Mouse (Mus musculus) neural tube, embryonic 10.5 days (tissue): ENCODE measurements around the gene Auts2.
A peak's percentile ranks its signal among the peaks of the same experiment; 100 is the strongest.

Source experiments
- DNase-seq: peaks from one replicate; pipeline ENCODE4 v3.0.0-alpha.2; 2017; ENCODE audit warnings: low spot score; ENCODE audit errors: extremely low spot score

Gene Auts2

GRCm38 (mm10) chr5:131750330-131750729, 792.8 kb downstream of the Auts2 start:
- DNase-seq = no peak

GRCm38 (mm10) chr5:131749211-131749610, 793.9 kb downstream of the Auts2 start:
- DNase-seq = no peak

GRCm38 (mm10) chr5:131743069-131743468, 800.1 kb downstream of the Auts2 start:
- DNase-seq = no peak

GRCm38 (mm10) chr5:131737476-131737875, 805.7 kb downstream of the Auts2 start:
- DNase-seq = no peak

GRCm38 (mm10) chr5:131733324-131733660, 809.9 kb downstream of the Auts2 start:
- DNase-seq = peak; percentile 34

- no peak for DNase-seq
Observed at GRCm38 (mm10) chr5:131732631-131733323, 810.4 kb downstream of the Auts2 start.

GRCm38 (mm10) chr5:131729456-131729855, 813.7 kb downstream of the Auts2 start:
- no peak for DNase-seq

- DNase-seq = no peak
Observed at GRCm38 (mm10) chr5:131727909-131728308, 815.2 kb downstream of the Auts2 start.

GRCm38 (mm10) chr5:131724508-131724907, 818.6 kb downstream of the Auts2 start:
- no peak for DNase-seq

GRCm38 (mm10) chr5:131722791-131723190, 820.4 kb downstream of the Auts2 start:
- no peak for DNase-seq

GRCm38 (mm10) chr5:131722361-131722760, 820.8 kb downstream of the Auts2 start:
- DNase-seq = no peak

GRCm38 (mm10) chr5:131718013-131718412, 825.1 kb downstream of the Auts2 start:
- no peak for DNase-seq

GRCm38 (mm10) chr5:131717359-131717965, 825.7 kb downstream of the Auts2 start:
- no peak for DNase-seq

- DNase-seq = no peak
Observed at GRCm38 (mm10) chr5:131714979-131715378, 828.2 kb downstream of the Auts2 start.

- no peak for DNase-seq
Observed at GRCm38 (mm10) chr5:131712441-131712840, 830.7 kb downstream of the Auts2 start.

- DNase-seq = no peak
Observed at GRCm38 (mm10) chr5:131711474-131712129, 831.5 kb downstream of the Auts2 start.

- peak; percentile 41 for DNase-seq
Observed at GRCm38 (mm10) chr5:131710735-131711473, 832.2 kb downstream of the Auts2 start.

GRCm38 (mm10) chr5:131707471-131707870, 835.7 kb downstream of the Auts2 start:
- DNase-seq = no peak

- DNase-seq = peak; percentile 43
Observed at GRCm38 (mm10) chr5:131703729-131704128, 839.4 kb downstream of the Auts2 start.

GRCm38 (mm10) chr5:131702840-131703392, 840.2 kb downstream of the Auts2 start:
- no peak for DNase-seq

- DNase-seq = no peak
Observed at GRCm38 (mm10) chr5:131698900-131699299, 844.2 kb downstream of the Auts2 start.

- DNase-seq = no peak
Observed at GRCm38 (mm10) chr5:131690781-131691180, 852.4 kb downstream of the Auts2 start.
